Mouse (Mus musculus) heart, postnatal 0 days (tissue): ENCODE measurements at regions not wholly inside any gene's neighbourhood (a gene's known extent, or its start where the extent isn't known, plus 50 kb on each side); places are given as distances from the start of the nearest gene placed in this dataset.

Experiments used
- ATAC-seq: fragments of 200-750 bp; cut with Nextera tagmentation; 2 replicates; pipeline ENCODE4 v1.8.0; 2017; ENCODE audit warnings: low read depth, moderate number of reproducible peaks, moderate library complexity; ENCODE audit not compliant: insufficient read depth
- DNase-seq: peaks from one replicate; pipeline ENCODE4 v3.0.0-alpha.2; 2016; ENCODE audit warnings: low spot score
- H3K27ac ChIP-seq: fragments of 300-500 bp; sonication (generic); 2 replicates; pipeline ENCODE4 v1.5.1; 2014; ENCODE audit warnings: low read depth, mild to moderate bottlenecking
- H3K27me3 ChIP-seq: fragments of 300-500 bp; sonication (generic); 2 replicates; pipeline ENCODE4 v1.6.1; 2014; ENCODE audit warnings: low read length, mixed read lengths; ENCODE audit not compliant: control insufficient read depth, insufficient read depth
- H3K36me3 ChIP-seq: fragments of 300-500 bp; sonication (generic); replicated peaks from 2 replicates; pipeline ENCODE4 v1.6.1; 2014; ENCODE audit warnings: low read length, mixed read lengths; ENCODE audit not compliant: control insufficient read depth, insufficient read depth
- H3K4me1 ChIP-seq: fragments of 300-500 bp; sonication (generic); 2 replicates; pipeline ENCODE4 v1.6.1; 2014; ENCODE audit warnings: antibody characterized with exemption; ENCODE audit not compliant: control insufficient read depth, insufficient read depth
- H3K4me2 ChIP-seq: fragments of 300-500 bp; sonication (generic); 2 replicates; pipeline ENCODE4 v1.6.1; 2014; ENCODE audit warnings: low read depth, mild to moderate bottlenecking, low read length, moderate library complexity
- H3K4me3 ChIP-seq: fragments of 300-500 bp; sonication (generic); 2 replicates; pipeline ENCODE4 v1.5.1; 2014; ENCODE audit warnings: low read depth, low read length
- H3K9ac ChIP-seq: fragments of 300-500 bp; sonication (generic); replicated peaks from 2 replicates; pipeline ENCODE4 v1.6.1; 2014; ENCODE audit warnings: low read depth, low read length, mixed read lengths
- H3K9me3 ChIP-seq: fragments of 300-500 bp; sonication (generic); replicated peaks from 2 replicates; pipeline ENCODE4 v1.6.1; 2016; ENCODE audit warnings: low read length; ENCODE audit not compliant: control insufficient read depth
- CTCF ChIP-seq: IDR thresholded peaks from 2 replicates; pipeline ENCODE4 v1.5.1; 2016; ENCODE audit warnings: antibody characterized with exemption, control low read depth, low read depth
- EP300 ChIP-seq: IDR thresholded peaks from 2 replicates; pipeline ENCODE4 v1.6.1; 2016; ENCODE audit warnings: antibody characterized with exemption, low read depth
- WGBS: fragments of 180-500 bp; shearing (Covaris S2); extraction: QIAGEN DNeasy Blood & Tissue Kit; methylation state at CpG from one replicate; pipeline ENCODE4 v1.1.7; 2014; 5-methylcytosine and 5-hydroxymethylcytosine counted together

- Histone ChIP-seq H3K36me3 (no peaks in the 10 kb centered on the region), H3K9me3 (no peaks in the 10 kb centered on the region), H3K9ac (no peak overlapping the region), H3K4me1 (no peaks in the 10 kb centered on the region), H3K27me3 (no peaks in the 10 kb centered on the region), H3K4me3 (no peak overlapping the region), H3K27ac (no peak overlapping the region), H3K4me2 (no peak overlapping the region)
- no peak for ATAC-seq
- 57% methylated on average over 6 of the region's 6 CpGs for WGBS
- TF ChIP-seq CTCF: no peak
- TF ChIP-seq EP300: no peak
- DNase-seq: no peak
These were observed 258.8 kb downstream of the Mreg start for GRCm38 (mm10) chr1:71953292-71953691.

- Histone ChIP-seq H3K4me3 (no peak overlapping the region), H3K4me1 (no peaks in the 10 kb centered on the region), H3K27ac (no peak overlapping the region), H3K36me3 (no peaks in the 10 kb centered on the region), H3K9ac (no peak overlapping the region), H3K27me3 (no peaks in the 10 kb centered on the region), H3K4me2 (no peak overlapping the region), H3K9me3 (no peaks in the 10 kb centered on the region)
- ATAC-seq (no peak), DNase-seq (no peak)
- 77% methylated on average over 7 of the region's 7 CpGs for WGBS
- TF ChIP-seq CTCF (no peak), EP300 (no peak)
These were observed 262.6 kb downstream of the Mreg start for GRCm38 (mm10) chr1:71949549-71949948.

GRCm38 (mm10) chr1:71948686-71949085 lies 263.4 kb downstream of the Mreg start:
- no peak overlapping the region for H3K4me2 ChIP-seq
- no peak for TF ChIP-seq CTCF
- TF ChIP-seq EP300: no peak
- H3K36me3 ChIP-seq: no peaks in the 10 kb centered on the region
- no peak overlapping the region for H3K9ac ChIP-seq
- ATAC-seq: no peak
- 85% methylated on average over 4 of the region's 4 CpGs for WGBS
- H3K4me1 ChIP-seq: no peaks in the 10 kb centered on the region
- no peak overlapping the region for H3K4me3 ChIP-seq
- no peaks in the 10 kb centered on the region for H3K27me3 ChIP-seq
- DNase-seq: no peak
- no peaks in the 10 kb centered on the region for H3K9me3 ChIP-seq
- no peak overlapping the region for H3K27ac ChIP-seq

GRCm38 (mm10) chr1:71947506-71947905 lies 264.6 kb downstream of the Mreg start:
- no peak overlapping the region for H3K4me3 ChIP-seq
- no peaks in the 10 kb centered on the region for H3K27me3 ChIP-seq
- H3K4me2 ChIP-seq: no peak overlapping the region
- ATAC-seq (no peak), DNase-seq (no peak)
- 68% methylated on average over 2 of the region's 2 CpGs for WGBS
- no peaks in the 10 kb centered on the region for H3K9me3 ChIP-seq
- TF ChIP-seq CTCF: no peak
- TF ChIP-seq EP300: no peak
- H3K36me3 ChIP-seq: no peaks in the 10 kb centered on the region
- H3K9ac ChIP-seq: no peak overlapping the region
- H3K4me1 ChIP-seq: no peaks in the 10 kb centered on the region
- H3K27ac ChIP-seq: no peak overlapping the region

- Histone ChIP-seq H3K27ac (no peak overlapping the region), H3K36me3 (no peaks in the 10 kb centered on the region), H3K9ac (no peak overlapping the region), H3K4me1 (no peaks in the 10 kb centered on the region), H3K27me3 (no peaks in the 10 kb centered on the region), H3K4me2 (no peak overlapping the region), H3K9me3 (no peaks in the 10 kb centered on the region), H3K4me3 (no peak overlapping the region)
- DNase-seq (no peak), ATAC-seq (no peak)
- 75% methylated on average over 2 of the region's 2 CpGs for WGBS
- TF ChIP-seq EP300 (no peak), CTCF (no peak)
These were observed 265.2 kb downstream of the Mreg start for GRCm38 (mm10) chr1:71946911-71947310.

GRCm38 (mm10) chr1:71945070-71945469 lies 267.0 kb downstream of the Mreg start:
- H3K4me3 ChIP-seq: no peak overlapping the region
- TF ChIP-seq EP300 (no peak), CTCF (no peak)
- DNase-seq: no peak
- H3K27me3 ChIP-seq: no peaks in the 10 kb centered on the region
- no peak overlapping the region for H3K4me2 ChIP-seq
- no peaks in the 10 kb centered on the region for H3K4me1 ChIP-seq
- no peak overlapping the region for H3K27ac ChIP-seq
- H3K36me3 ChIP-seq: no peaks in the 10 kb centered on the region
- WGBS: 75% methylated on average over 6 of the region's 6 CpGs
- ATAC-seq: no peak
- H3K9ac ChIP-seq: no peak overlapping the region
- no peaks in the 10 kb centered on the region for H3K9me3 ChIP-seq
